Mouse (Mus musculus): ENCODE results near the gene 1810010D01Rik.

DNA sequence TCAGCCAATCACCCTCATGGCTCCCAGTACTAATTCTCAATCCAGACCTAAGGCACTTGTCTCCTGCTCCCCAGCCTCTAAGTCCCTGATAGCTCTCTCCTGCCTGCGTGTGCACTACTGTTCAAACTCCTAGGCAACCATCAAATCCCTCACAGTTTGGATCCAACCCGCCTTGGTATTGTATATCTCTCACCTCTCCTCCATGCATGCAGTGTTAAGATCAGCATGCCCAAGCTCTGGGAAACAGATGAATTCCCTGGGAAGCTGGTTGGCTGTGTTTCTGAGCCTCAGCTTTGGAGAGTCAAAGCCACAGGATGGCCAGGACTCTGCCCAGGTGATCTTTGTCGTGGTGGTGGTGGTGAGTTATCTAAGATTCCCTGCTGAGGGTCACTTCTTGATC lies 10.2 kb downstream of the 1810010D01Rik start:
- TF ChIP-seq POLR2A (IDR thresholded peaks at IDR 0.05; ENCODE audit: control insufficient read depth, extremely low read depth, insufficient read depth, low read length, poor library complexity) (no peak), CTCF (IDR thresholded peaks at IDR 0.05; ENCODE audit: borderline replicate concordance, control insufficient read depth, extremely low read depth, insufficient read depth, low read length, poor library complexity) (no peak)

Measured in thymus, adult 2 months (tissue).